Comparison of ENCODE assay signal across 15 mouse cellular contexts in genomic region chr17:15807295-15807984, GRCm38 (mm10). TPM values are rescaled to one million over a fixed set of nuclear protein-coding genes. Genes with fewer than 3 reads are reported as not detected.
A peak's percentile ranks its signal among the peaks of the same experiment; 100 is the strongest.
DNase-seq lines count a peak whose midpoint lies in the region; ATAC-seq lines count a peak whose summit lies in the region.
"Had no signal": no experiment of that assay in that cellular context is flagged by ENCODE, and none has a peak within 500 bp of the region (broad histone marks: within the 10 kb centered on the region; RNA-seq: fewer than 3 reads in every experiment).

No protein-coding gene starts in this region.

- H3K9me3 ChIP-seq in forebrain, embryonic 16.5 days (ENCODE audit: control insufficient read depth, low read length) = no peaks in the 10 kb centered on the region
- no peaks in the 10 kb centered on the region for H3K9me3 ChIP-seq in forebrain, embryonic 12.5 days
- no peaks in the 10 kb centered on the region for H3K9me3 ChIP-seq in midbrain, embryonic 12.5 days
- no peaks in the 10 kb centered on the region for H3K9me3 ChIP-seq in midbrain, embryonic 16.5 days (replicated peaks; ENCODE audit: control insufficient read depth, low read length, poor library complexity, severe bottlenecking)
- H3K9me3 ChIP-seq in limb, embryonic 13.5 days = no peaks in the 10 kb centered on the region
- H3K9me3 ChIP-seq: liver, embryonic 13.5 days had no signal

- H3K27ac ChIP-seq in forebrain, embryonic 16.5 days (ENCODE audit: low read length) = no peak overlapping the region
- no peak overlapping the region for H3K27ac ChIP-seq in forebrain, embryonic 12.5 days
- H3K27ac ChIP-seq in midbrain, embryonic 12.5 days (replicated peaks) = no peak overlapping the region
- H3K27ac ChIP-seq in midbrain, embryonic 16.5 days (ENCODE audit: low read length) = no peak overlapping the region
- H3K27ac ChIP-seq in limb, embryonic 13.5 days = no peak overlapping the region
- H3K27ac ChIP-seq: left cerebral cortex, adult 2 months; liver, embryonic 13.5 days had no signal

- H3K4me3 ChIP-seq in forebrain, embryonic 16.5 days (replicated peaks; ENCODE audit: low read length) = no peak overlapping the region
- H3K4me3 ChIP-seq in forebrain, embryonic 12.5 days (replicated peaks) = no peak overlapping the region
- no peak overlapping the region for H3K4me3 ChIP-seq in midbrain, embryonic 12.5 days
- H3K4me3 ChIP-seq in midbrain, embryonic 16.5 days (ENCODE audit: low read depth, low read length) = no peak overlapping the region
- no peak overlapping the region for H3K4me3 ChIP-seq in limb, embryonic 13.5 days
- H3K4me3 ChIP-seq: left cerebral cortex, adult 2 months; liver, embryonic 13.5 days had no signal

- intact Hi-C loops in left cerebral cortex, postnatal 14 days (cut with DNase I) = no loop called here

- no peak overlapping the region for H3K4me2 ChIP-seq in forebrain, embryonic 16.5 days (ENCODE audit: low read length)
- H3K4me2 ChIP-seq in forebrain, embryonic 12.5 days = no peak overlapping the region
- H3K4me2 ChIP-seq in midbrain, embryonic 12.5 days (replicated peaks) = no peak overlapping the region
- no peak overlapping the region for H3K4me2 ChIP-seq in midbrain, embryonic 16.5 days (ENCODE audit: low read length)
- no peak overlapping the region for H3K4me2 ChIP-seq in limb, embryonic 13.5 days (replicated peaks)
- H3K4me2 ChIP-seq: liver, embryonic 13.5 days had no signal

- ATAC-seq in forebrain, embryonic 16.5 days = peak; percentile 19; the same call in 1 of the 2 replicates
- no peak; the same call in 1 of the 2 replicates for ATAC-seq in forebrain, embryonic 12.5 days (ENCODE audit: low FRiP score)
- peak; percentile 8; the same call in 1 of the 2 replicates for ATAC-seq in midbrain, embryonic 12.5 days (ENCODE audit: low FRiP score, low read depth)
- no peak for ATAC-seq in midbrain, embryonic 16.5 days
- peak; percentile 28; the same call in 1 of the 2 replicates for ATAC-seq in limb, embryonic 13.5 days (ENCODE audit: low FRiP score, low read depth)

- DNase-seq in layer of hippocampus, postnatal 10 days (ENCODE audit: low spot score in 2 of 2) = no peak
- DNase-seq in left cerebral cortex, postnatal 14 days (ENCODE audit: low spot score in 2 of 2) = no peak
- DNase-seq: embryo, embryonic 11 days; heart, postnatal 36 days; kidney, adult 18-20 months; liver, embryonic 13.5 days; lung, postnatal 36 days; thymus, adult 2 months had no signal

- 93% methylated on average over 23 of the region's 23 CpGs for WGBS in forebrain, embryonic 16.5 days
- WGBS in forebrain, embryonic 12.5 days = 90% methylated on average over 23 of the region's 23 CpGs
- 87% methylated on average over 23 of the region's 23 CpGs for WGBS in midbrain, embryonic 12.5 days
- 81% methylated on average over 23 of the region's 23 CpGs for WGBS in midbrain, embryonic 16.5 days
- 86% methylated on average over 23 of the region's 23 CpGs for WGBS in limb, embryonic 13.5 days

- peaks cover 15% of the 10 kb centered on the region for H3K36me3 ChIP-seq in forebrain, embryonic 16.5 days (ENCODE audit: control insufficient read depth, insufficient read depth)
- H3K36me3 ChIP-seq in forebrain, embryonic 12.5 days (replicated peaks) = peaks cover 17% of the 10 kb centered on the region
- H3K36me3 ChIP-seq in midbrain, embryonic 12.5 days = peaks cover 23% of the 10 kb centered on the region
- peaks cover 11% of the 10 kb centered on the region for H3K36me3 ChIP-seq in midbrain, embryonic 16.5 days (ENCODE audit: control insufficient read depth, insufficient read depth, low read length)
- H3K36me3 ChIP-seq in limb, embryonic 13.5 days = peaks cover 18% of the 10 kb centered on the region
- H3K36me3 ChIP-seq: liver, embryonic 13.5 days had no signal

- H3K27me3 ChIP-seq in forebrain, embryonic 16.5 days (replicated peaks; ENCODE audit: control insufficient read depth, insufficient read depth, low read length) = no peaks in the 10 kb centered on the region
- H3K27me3 ChIP-seq in forebrain, embryonic 12.5 days = no peaks in the 10 kb centered on the region
- no peaks in the 10 kb centered on the region for H3K27me3 ChIP-seq in midbrain, embryonic 12.5 days
- H3K27me3 ChIP-seq in midbrain, embryonic 16.5 days (ENCODE audit: control insufficient read depth, insufficient read depth, low read depth, low read length) = no peaks in the 10 kb centered on the region
- H3K27me3 ChIP-seq in limb, embryonic 13.5 days = no peaks in the 10 kb centered on the region
- H3K27me3 ChIP-seq: liver, embryonic 13.5 days had no signal

- H3K9ac ChIP-seq in forebrain, embryonic 16.5 days (replicated peaks; ENCODE audit: low read depth, low read length) = no peak overlapping the region
- H3K9ac ChIP-seq in forebrain, embryonic 12.5 days = no peak overlapping the region
- H3K9ac ChIP-seq in midbrain, embryonic 12.5 days (replicated peaks) = no peak overlapping the region
- no peak overlapping the region for H3K9ac ChIP-seq in midbrain, embryonic 16.5 days (ENCODE audit: low read depth, low read length)
- no peak overlapping the region for H3K9ac ChIP-seq in limb, embryonic 13.5 days
- H3K9ac ChIP-seq: liver, embryonic 13.5 days had no signal

- peaks cover 18% of the 10 kb centered on the region for H3K4me1 ChIP-seq in forebrain, embryonic 16.5 days (replicated peaks; ENCODE audit: control insufficient read depth, insufficient read depth, low read length)
- H3K4me1 ChIP-seq in forebrain, embryonic 12.5 days = peaks cover 38% of the 10 kb centered on the region
- H3K4me1 ChIP-seq in midbrain, embryonic 12.5 days = peaks cover 45% of the 10 kb centered on the region
- peaks cover 35% of the 10 kb centered on the region for H3K4me1 ChIP-seq in midbrain, embryonic 16.5 days (ENCODE audit: control insufficient read depth, insufficient read depth, low read length)
- H3K4me1 ChIP-seq in limb, embryonic 13.5 days = peaks cover 64% of the 10 kb centered on the region
- H3K4me1 ChIP-seq: liver, embryonic 13.5 days had no signal

RNA-seq across cellular contexts. Expression of gene Rgmb, which starts 23.4 kb away (rescaled TPM):
- 43.0 and 48.7 TPM in 2 replicates for polyA plus RNA-seq in forebrain, embryonic 16.5 days (2015; fragmentation: Nextera tagmentation; extraction: Ambion mirVana)
- 65.1 and 70.8 TPM in 2 replicates for polyA plus RNA-seq in forebrain, embryonic 12.5 days (2016; fragmentation: Nextera tagmentation; extraction: Ambion mirVana)
- polyA plus RNA-seq in midbrain, embryonic 12.5 days (2016; fragmentation: Nextera tagmentation; extraction: Ambion mirVana) = 101 and 124 TPM in 2 replicates
- polyA plus RNA-seq in midbrain, embryonic 16.5 days (2015; fragmentation: Nextera tagmentation; extraction: Ambion mirVana) = 56.8 and 57.1 TPM in 2 replicates
- 20.0 and 20.2 TPM in 2 replicates for polyA plus RNA-seq in limb, embryonic 13.5 days (2015; fragmentation: Nextera tagmentation; extraction: Ambion mirVana)
- total RNA-seq in layer of hippocampus, postnatal 10 days (2021) = 100 to 1,000 TPM; 108 to 113 TPM
- 10 to 100 TPM; 62.4 to 79.1 TPM for total RNA-seq in left cerebral cortex, postnatal 14 days (2021)
- total RNA-seq: MEL had no signal

Comparison
In these comparisons a context has a peak if more than half of its experiments do, and no peak if none do; other contexts are left out.
1. ATAC-seq: peak in forebrain, embryonic 16.5 days (single experiment), midbrain, embryonic 12.5 days (single experiment) and limb, embryonic 13.5 days (single experiment); none in forebrain, embryonic 12.5 days (single experiment) and midbrain, embryonic 16.5 days (single experiment).